Mouse (Mus musculus): Measurements from ENCODE around the gene Rps10. TPM values are rescaled to one million over a fixed set of nuclear protein-coding genes. Genes with fewer than 3 reads are reported as not detected.

The Rps10 gene
- polyA plus RNA-seq, 2 experiments: 1,160 to 1,839 TPM

GRCm38 (mm10) chr17:27657123-27657522 lies 20.7 kb upstream of the Rps10 start:
- no peak for TF ChIP-seq POLR2A (IDR thresholded peaks at IDR 0.05; ENCODE audit: borderline replicate concordance, extremely low read depth, insufficient read depth, insufficient read length)
- ATAC-seq (ENCODE audit: low FRiP score, low read depth): no peak
- WGBS: 72% methylated on average over 8 of the region's 8 CpGs
- H3K4me1 ChIP-seq (ENCODE audit: control insufficient read depth, insufficient read depth, low read length): peaks cover 13% of the 10 kb centered on the region
- no peak for DNase-seq (ENCODE audit: low spot score)
- no peak overlapping the region for H3K4me3 ChIP-seq (replicated peaks; ENCODE audit: low read length)
- no peaks in the 10 kb centered on the region for H3K36me3 ChIP-seq (ENCODE audit: control insufficient read depth, insufficient read depth, low read length)
- H3K27ac ChIP-seq (replicated peaks; ENCODE audit: low read depth, low read length): no peak overlapping the region
- H3K27me3 ChIP-seq (ENCODE audit: control insufficient read depth, insufficient read depth, low read length): peaks cover 18% of the 10 kb centered on the region; the same call in 1 of the 2 replicates
- H3K4me2 ChIP-seq (replicated peaks; ENCODE audit: low read depth, low read length, severe bottlenecking): no peak overlapping the region
- H3K9me3 ChIP-seq (ENCODE audit: control insufficient read depth, low read length): no peaks in the 10 kb centered on the region
- no peak overlapping the region for H3K9ac ChIP-seq (ENCODE audit: low read depth, low read length, severe bottlenecking)

DNA sequence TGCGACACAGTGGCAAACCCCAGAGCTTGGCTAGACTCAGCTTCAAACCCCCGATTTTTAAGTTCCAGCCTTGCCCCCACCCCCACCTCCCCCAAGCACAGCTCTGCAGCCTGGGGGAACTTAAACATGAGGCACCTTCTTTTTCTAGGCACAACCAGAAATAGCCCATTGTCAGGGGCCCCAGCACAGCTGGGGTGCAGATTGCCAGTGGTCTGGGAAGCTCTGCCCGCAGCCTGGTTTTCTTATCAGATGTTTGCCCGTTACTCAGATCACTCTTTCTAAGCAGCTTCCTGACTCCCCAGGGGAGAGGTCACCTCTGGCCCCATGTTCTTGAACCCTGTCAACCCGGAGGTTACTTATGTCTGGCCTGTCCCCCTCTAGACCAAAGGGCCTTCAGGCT lies 19.9 kb upstream of the Rps10 start:
- Histone ChIP-seq H3K9ac (ENCODE audit: low read depth, low read length, severe bottlenecking) (no peak overlapping the region), H3K27ac (replicated peaks; ENCODE audit: low read depth, low read length) (no peak overlapping the region), H3K4me3 (replicated peaks; ENCODE audit: low read length) (peak overlapping the region; percentile 39; the same call in 1 of the 2 replicates), H3K27me3 (ENCODE audit: control insufficient read depth, insufficient read depth, low read length) (peaks cover 18% of the 10 kb centered on the region; the same call in 1 of the 2 replicates), H3K4me2 (replicated peaks; ENCODE audit: low read depth, low read length, severe bottlenecking) (peak overlapping the region; percentile 73; the same call in 1 of the 2 replicates), H3K4me1 (ENCODE audit: control insufficient read depth, insufficient read depth, low read length) (peaks cover 13% of the 10 kb centered on the region), H3K9me3 (ENCODE audit: control insufficient read depth, low read length) (no peaks in the 10 kb centered on the region), H3K36me3 (ENCODE audit: control insufficient read depth, insufficient read depth, low read length) (no peaks in the 10 kb centered on the region)
- no peak for TF ChIP-seq POLR2A (IDR thresholded peaks at IDR 0.05; ENCODE audit: borderline replicate concordance, extremely low read depth, insufficient read depth, insufficient read length)
- DNase-seq (ENCODE audit: low spot score): no peak
- no peak for ATAC-seq (ENCODE audit: low FRiP score, low read depth)
- WGBS: 11% methylated on average over 5 of the region's 5 CpGs

GRCm38 (mm10) chr17:27656011-27656399 lies 19.5 kb upstream of the Rps10 start:
- DNase-seq (ENCODE audit: low spot score): no peak
- WGBS: 2% methylated on average over 14 of the region's 14 CpGs
- peak overlapping the region; percentile 43 for H3K9ac ChIP-seq (ENCODE audit: low read depth, low read length, severe bottlenecking)

GRCm38 (mm10) chr17:27655089-27656010 lies 18.9 kb upstream of the Rps10 start, which contains the start of gene Pacsin1:
Pacsin1 (plus strand) TSS chr17:27655509.
- Histone ChIP-seq H3K9ac (ENCODE audit: low read depth, low read length, severe bottlenecking) (peak within 1 kb of the TSS; percentile 43), H3K4me2 (replicated peaks; ENCODE audit: low read depth, low read length, severe bottlenecking) (peak within 1 kb of the TSS; percentile 73), H3K4me1 (ENCODE audit: control insufficient read depth, insufficient read depth, low read length) (peaks cover 13% of the 10 kb centered on the region), H3K27ac (replicated peaks; ENCODE audit: low read depth, low read length) (no peak within 1 kb of the TSS), H3K27me3 (ENCODE audit: control insufficient read depth, insufficient read depth, low read length) (peaks cover 18% of the 10 kb centered on the region; the same call in 1 of the 2 replicates), H3K36me3 (ENCODE audit: control insufficient read depth, insufficient read depth, low read length) (no peaks in the 10 kb centered on the region), H3K4me3 (replicated peaks; ENCODE audit: low read length) (peak within 1 kb of the TSS; percentile 39), H3K9me3 (ENCODE audit: control insufficient read depth, low read length) (no peaks in the 10 kb centered on the region)
- peak; percentile 52; the same call in 1 of the 2 replicates for ATAC-seq (ENCODE audit: low FRiP score, low read depth)
- no peak for DNase-seq (ENCODE audit: low spot score)
- no peak for TF ChIP-seq POLR2A (IDR thresholded peaks at IDR 0.05; ENCODE audit: borderline replicate concordance, extremely low read depth, insufficient read depth, insufficient read length)
- WGBS: 3% methylated on average over 27 of the region's 65 CpGs

More at GRCm38 (mm10) chr17:27656011-27656399, 19.5 kb upstream of the Rps10 start:
- Histone ChIP-seq H3K4me3 (replicated peaks; ENCODE audit: low read length) (peak overlapping the region; percentile 39), H3K4me1 (ENCODE audit: control insufficient read depth, insufficient read depth, low read length) (peaks cover 13% of the 10 kb centered on the region), H3K27me3 (ENCODE audit: control insufficient read depth, insufficient read depth, low read length) (peaks cover 18% of the 10 kb centered on the region; the same call in 1 of the 2 replicates), H3K36me3 (ENCODE audit: control insufficient read depth, insufficient read depth, low read length) (no peaks in the 10 kb centered on the region), H3K4me2 (replicated peaks; ENCODE audit: low read depth, low read length, severe bottlenecking) (peak overlapping the region; percentile 73), H3K9me3 (ENCODE audit: control insufficient read depth, low read length) (no peaks in the 10 kb centered on the region), H3K27ac (replicated peaks; ENCODE audit: low read depth, low read length) (no peak overlapping the region)
- peak; percentile 31; the same call in 1 of the 2 replicates for ATAC-seq (ENCODE audit: low FRiP score, low read depth)
- no peak for TF ChIP-seq POLR2A (IDR thresholded peaks at IDR 0.05; ENCODE audit: borderline replicate concordance, extremely low read depth, insufficient read depth, insufficient read length)

- WGBS: 55% methylated on average over 10 of the region's 10 CpGs
- no peak overlapping the region for H3K27ac ChIP-seq (replicated peaks; ENCODE audit: low read depth, low read length)
- no peaks in the 10 kb centered on the region for H3K9me3 ChIP-seq (ENCODE audit: control insufficient read depth, low read length)
- H3K36me3 ChIP-seq (ENCODE audit: control insufficient read depth, insufficient read depth, low read length): no peaks in the 10 kb centered on the region
- no peak overlapping the region for H3K4me3 ChIP-seq (replicated peaks; ENCODE audit: low read length)
- H3K9ac ChIP-seq (ENCODE audit: low read depth, low read length, severe bottlenecking): no peak overlapping the region
- H3K4me1 ChIP-seq (ENCODE audit: control insufficient read depth, insufficient read depth, low read length): peaks cover 13% of the 10 kb centered on the region
- peaks cover 18% of the 10 kb centered on the region; the same call in 1 of the 2 replicates for H3K27me3 ChIP-seq (ENCODE audit: control insufficient read depth, insufficient read depth, low read length)
- TF ChIP-seq POLR2A (IDR thresholded peaks at IDR 0.05; ENCODE audit: borderline replicate concordance, extremely low read depth, insufficient read depth, insufficient read length): no peak
- no peak overlapping the region for H3K4me2 ChIP-seq (replicated peaks; ENCODE audit: low read depth, low read length, severe bottlenecking)
- no peak for ATAC-seq (ENCODE audit: low FRiP score, low read depth)
- no peak for DNase-seq (ENCODE audit: low spot score)
Observed at GRCm38 (mm10) chr17:27653253-27653959, 16.9 kb upstream of the Rps10 start.
